Comparison of ENCODE assay signal across 9 mouse cellular contexts in genomic region chr15:83602372-83603045, GRCm38 (mm10). TPM values are rescaled to one million over a fixed set of nuclear protein-coding genes. Genes with fewer than 3 reads are reported as not detected.
DNase-seq lines count a peak whose midpoint lies in the region; ATAC-seq and TF ChIP-seq lines count a peak whose summit lies in the region.
"Had no signal": no experiment of that assay in that cellular context is flagged by ENCODE, and none has a peak within 500 bp of the region (broad histone marks: within the 10 kb centered on the region; RNA-seq: fewer than 3 reads in every experiment).

No protein-coding gene starts in this region.

- intact Hi-C loops in gastrocnemius, adult 2 months (cut with DNase I), result loop anchor here (10.0 kb wide), 1 partner anchor 798 kb away; no protein-coding TSS in a partner anchor
- intact Hi-C loops in gastrocnemius, postnatal 14 days (cut with DNase I; ENCODE audit: low total_unique reads), result no loop called here

- ATAC-seq in hindbrain, embryonic 13.5 days (ENCODE audit: low FRiP score), result no peak

- H3K27ac ChIP-seq in gastrocnemius, adult 2 months, result peak overlapping the region; percentile 69
- peak overlapping the region; percentile 63 for H3K27ac ChIP-seq in brown adipose tissue, adult 24 weeks (replicated peaks; ENCODE audit: low read depth, low read length)
- peak overlapping the region; percentile 90 for H3K27ac ChIP-seq in spleen, adult 2 months (ENCODE audit: insufficient read depth, low read length)
- H3K27ac ChIP-seq in hindbrain, embryonic 13.5 days, result no peak overlapping the region; the same call in 1 of the 2 replicates
- H3K27ac ChIP-seq: heart, embryonic 13.5 days had no signal

- no peaks in the 10 kb centered on the region for H3K9me3 ChIP-seq in hindbrain, embryonic 13.5 days
- H3K9me3 ChIP-seq: heart, embryonic 13.5 days had no signal

- TF ChIP-seq POLR2A in spleen, adult 2 months (IDR thresholded peaks at IDR 0.05; ENCODE audit: low read depth, low read length), result no peak

- no peaks in the 10 kb centered on the region for H3K27me3 ChIP-seq in spleen, adult 2 months (ENCODE audit: control insufficient read depth, insufficient read depth, low read length)
- H3K27me3 ChIP-seq in hindbrain, embryonic 13.5 days, result no peaks in the 10 kb centered on the region

- WGBS in spleen, adult 2 months, result 6% methylated on average over 13 of the region's 13 CpGs
- WGBS in hindbrain, embryonic 13.5 days, result 87% methylated on average over 13 of the region's 13 CpGs

- no peak overlapping the region for H3K4me3 ChIP-seq in gastrocnemius, adult 2 months
- no peak overlapping the region for H3K4me3 ChIP-seq in brown adipose tissue, adult 24 weeks (ENCODE audit: insufficient read depth, low read depth, low read length)
- H3K4me3 ChIP-seq in spleen, adult 2 months (ENCODE audit: extremely low read depth, insufficient read depth, insufficient read length), result no peak overlapping the region
- no peak overlapping the region for H3K4me3 ChIP-seq in hindbrain, embryonic 13.5 days
- H3K4me3 ChIP-seq: heart, embryonic 13.5 days had no signal

- H3K9ac ChIP-seq in hindbrain, embryonic 13.5 days, result no peak overlapping the region
- H3K9ac ChIP-seq: heart, embryonic 13.5 days had no signal

- H3K4me1 ChIP-seq in brown adipose tissue, adult 24 weeks (ENCODE audit: control insufficient read depth, insufficient read depth, insufficient read length, low read length), result peaks cover 2% of the 10 kb centered on the region; the same call in 1 of the 2 replicates
- H3K4me1 ChIP-seq in spleen, adult 2 months (ENCODE audit: control insufficient read depth, insufficient read depth, insufficient read length), result peaks cover 25% of the 10 kb centered on the region; the same call in 1 of the 2 replicates
- H3K4me1 ChIP-seq in hindbrain, embryonic 13.5 days (replicated peaks), result no peaks in the 10 kb centered on the region

- no peaks in the 10 kb centered on the region for H3K36me3 ChIP-seq in spleen, adult 2 months (ENCODE audit: control insufficient read depth, insufficient read depth, low read length)
- H3K36me3 ChIP-seq in hindbrain, embryonic 13.5 days, result no peaks in the 10 kb centered on the region
- H3K36me3 ChIP-seq: heart, embryonic 13.5 days had no signal

- peak; percentile 33 for DNase-seq in gastrocnemius, adult 2 months
- DNase-seq in gastrocnemius, postnatal 14 days, result no peak
- peak; percentile 30 to 55 for DNase-seq in kidney, postnatal 36 days
- peak; percentile 70 to 75 for DNase-seq in spleen, adult 2 months (ENCODE audit: low read depth in 1 of 2, low spot score in 2 of 2)
- DNase-seq in cerebellum, postnatal 10 days, result no peak
- DNase-seq in gastrocnemius, adult 8-10 months (ENCODE audit: low spot score in 2 of 2), result no peak

- no peak overlapping the region for H3K4me2 ChIP-seq in hindbrain, embryonic 13.5 days
- H3K4me2 ChIP-seq: heart, embryonic 13.5 days had no signal

- no peak for TF ChIP-seq CTCF in gastrocnemius, adult 2 months (IDR thresholded peaks at IDR 0.05)
- no peak for TF ChIP-seq CTCF in spleen, adult 2 months (IDR thresholded peaks at IDR 0.05; ENCODE audit: extremely low read depth, insufficient read depth, insufficient read length, insufficient replicate concordance)

RNA-seq across cellular contexts. Expression of gene Ttll12, which starts 7.6 kb away (rescaled TPM):
- 1 to 10 TPM; 3.4 to 4.9 TPM for total RNA-seq in gastrocnemius, adult 2 months (2021)
- total RNA-seq in gastrocnemius, postnatal 14 days (2021), result 1 to 10 TPM; 6.3 to 8.3 TPM
- 7.0 and 7.7 TPM in 2 replicates for polyA plus RNA-seq in brown adipose tissue, adult 24 weeks (2012; ENCODE audit: insufficient read depth, insufficient read length, missing spikeins)
- polyA plus RNA-seq in spleen, adult 2 months (2012; rRNA removed), result 19.9 and 23.6 TPM in 2 replicates
- polyA plus RNA-seq in hindbrain, embryonic 13.5 days (2015; fragmentation: Nextera tagmentation; extraction: Ambion mirVana), result 40.7 and 41.2 TPM in 2 replicates
- 1 to 10 TPM; 3.4 to 5.0 (median 4.2) TPM for total RNA-seq in gastrocnemius, adult 8-10 months (2022)

RNA-seq across cellular contexts. Expression of gene Mcat, which starts 38.9 kb away (rescaled TPM):
- 10 to 100 TPM; 18.6 to 23.8 TPM for total RNA-seq in gastrocnemius, adult 2 months (2021)
- total RNA-seq in gastrocnemius, postnatal 14 days (2021), result 10 to 100 TPM; 20.4 to 21.9 TPM
- polyA plus RNA-seq in brown adipose tissue, adult 24 weeks (2012; ENCODE audit: insufficient read depth, insufficient read length, missing spikeins), result 29.1 and 29.6 TPM in 2 replicates
- 19.1 and 20.9 TPM in 2 replicates for polyA plus RNA-seq in spleen, adult 2 months (2012; rRNA removed)
- polyA plus RNA-seq in hindbrain, embryonic 13.5 days (2015; fragmentation: Nextera tagmentation; extraction: Ambion mirVana), result 33.0 and 34.4 TPM in 2 replicates
- 10 to 100 TPM; 21.9 to 25.0 (median 23.2) TPM for total RNA-seq in gastrocnemius, adult 8-10 months (2022)

RNA-seq across cellular contexts. Expression of gene Tspo, which starts 39.1 kb away (rescaled TPM):
- 10 to 100 TPM; 22.2 to 22.7 TPM for total RNA-seq in gastrocnemius, adult 2 months (2021)
- 10 to 100 TPM; 24.9 to 33.5 TPM for total RNA-seq in gastrocnemius, postnatal 14 days (2021)
- polyA plus RNA-seq in brown adipose tissue, adult 24 weeks (2012; ENCODE audit: insufficient read depth, insufficient read length, missing spikeins), result 723 and 770 TPM in 2 replicates
- 257 and 293 TPM in 2 replicates for polyA plus RNA-seq in spleen, adult 2 months (2012; rRNA removed)
- polyA plus RNA-seq in hindbrain, embryonic 13.5 days (2015; fragmentation: Nextera tagmentation; extraction: Ambion mirVana), result 12.8 and 13.1 TPM in 2 replicates
- 10 to 100 TPM; 25.3 to 34.8 (median 30.5) TPM for total RNA-seq in gastrocnemius, adult 8-10 months (2022)

Comparison
In these comparisons a context has a peak if more than half of its experiments do, and no peak if none do; other contexts are left out.
1. DNase-seq: peak in gastrocnemius, adult 2 months (single experiment), kidney, postnatal 36 days (2 of 2) and spleen, adult 2 months (2 of 2); none in gastrocnemius, postnatal 14 days (single experiment), cerebellum, postnatal 10 days (0 of 2) and gastrocnemius, adult 8-10 months (0 of 2).